Mouse (Mus musculus) right cerebral cortex, postnatal 36 days (tissue): Measurements from ENCODE around the gene Kcng1.

ENCODE experiments used
- DNase-seq, 2 experiments: peaks; one replicate each; pipeline ENCODE4 v3.0.0; 2022; ENCODE audit warnings: low spot score in 2 of 2, mixed read lengths in 1 of 2

Gene Kcng1

GRCm38 (mm10) chr2:168281582-168281981, at the start of gene Kcng1:
Kcng1 (minus strand) TSS chr2:168281736.
- DNase-seq, result no peak

- peak; percentile 77 to 83 for DNase-seq
These were observed 49.0 kb upstream of the Kcng1 start for GRCm38 (mm10) chr2:168330421-168331070.

GRCm38 (mm10) chr2:168321716-168322374, 40.3 kb upstream of the Kcng1 start:
- DNase-seq, result no peak

GRCm38 (mm10) chr2:168320388-168321182, 39.0 kb upstream of the Kcng1 start:
- no peak for DNase-seq

- DNase-seq, result no peak
These were observed 33.3 kb upstream of the Kcng1 start for GRCm38 (mm10) chr2:168314646-168315446.

GRCm38 (mm10) chr2:168312504-168312903, 31.0 kb upstream of the Kcng1 start:
- no peak for DNase-seq

GRCm38 (mm10) chr2:168311006-168311405, 29.5 kb upstream of the Kcng1 start:
- DNase-seq, result no peak

GRCm38 (mm10) chr2:168308916-168309315, 27.4 kb upstream of the Kcng1 start:
- no peak for DNase-seq

- DNase-seq, result peak in 1 of 2 experiments; percentile 59
These were observed 18.1 kb upstream of the Kcng1 start for GRCm38 (mm10) chr2:168299650-168300049.

- DNase-seq, result no peak
These were observed 15.0 kb upstream of the Kcng1 start for GRCm38 (mm10) chr2:168296530-168296929.

- DNase-seq, result no peak
These were observed 11.0 kb upstream of the Kcng1 start for GRCm38 (mm10) chr2:168292521-168292920.

- no peak for DNase-seq
These were observed 10.5 kb upstream of the Kcng1 start for GRCm38 (mm10) chr2:168292041-168292440.

GRCm38 (mm10) chr2:168289851-168290250, 8.3 kb upstream of the Kcng1 start:
- no peak for DNase-seq

GRCm38 (mm10) chr2:168289016-168289415, 7.5 kb upstream of the Kcng1 start:
- DNase-seq, result no peak

GRCm38 (mm10) chr2:168286987-168287386, 5.5 kb upstream of the Kcng1 start:
- no peak for DNase-seq

GRCm38 (mm10) chr2:168285143-168285542, 3.6 kb upstream of the Kcng1 start:
- no peak for DNase-seq

- no peak for DNase-seq
These were observed 581 bp downstream of the Kcng1 start for GRCm38 (mm10) chr2:168280729-168281581.

GRCm38 (mm10) chr2:168274374-168274935, 7.1 kb downstream of the Kcng1 start:
- DNase-seq, result peak in 1 of 2 experiments; percentile 46

GRCm38 (mm10) chr2:168273387-168273786, 8.1 kb downstream of the Kcng1 start:
- no peak for DNase-seq

GRCm38 (mm10) chr2:168268033-168268432, 13.5 kb downstream of the Kcng1 start:
- no peak for DNase-seq
